Mouse (Mus musculus): ENCODE measurements around the gene Rere. TPM values are rescaled to one million over a fixed set of nuclear protein-coding genes. Genes with fewer than 3 reads are reported as not detected.

The Rere gene
- polyA plus RNA-seq, 1 experiment from 2014 or later = 34.5 TPM

DNA sequence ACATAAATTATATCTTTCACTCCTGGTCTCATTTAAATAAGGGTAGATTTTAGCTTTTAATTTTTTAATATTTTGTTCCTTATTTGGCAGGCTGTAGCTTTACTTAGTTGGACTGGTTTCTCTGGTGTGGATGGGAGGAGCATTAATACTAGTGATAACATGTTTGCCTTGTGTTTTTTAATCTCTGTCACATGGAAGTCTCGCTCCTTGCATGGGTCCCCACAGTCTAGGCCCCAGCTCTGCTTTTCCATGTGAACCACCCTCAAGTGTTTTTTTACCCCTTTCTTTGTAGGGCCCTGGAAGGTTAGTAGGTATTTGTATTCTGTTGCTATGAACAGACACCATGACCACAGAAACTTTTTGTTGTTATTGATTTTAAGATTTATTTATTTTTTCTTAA, 238.6 kb downstream of the Rere start:
- Histone ChIP-seq H3K36me3 (ENCODE audit: control insufficient read depth, insufficient read depth) (no peaks in the 10 kb centered on the region), H3K27ac (ENCODE audit: low read length) (no peak overlapping the region), H3K9ac (replicated peaks; ENCODE audit: low read depth, low read length) (no peak overlapping the region), H3K9me3 (ENCODE audit: control insufficient read depth, low read length) (no peaks in the 10 kb centered on the region), H3K27me3 (replicated peaks; ENCODE audit: control insufficient read depth, insufficient read depth, low read length) (no peaks in the 10 kb centered on the region), H3K4me2 (ENCODE audit: low read length) (no peak overlapping the region), H3K4me3 (replicated peaks; ENCODE audit: low read length) (no peak overlapping the region), H3K4me1 (replicated peaks; ENCODE audit: control insufficient read depth, insufficient read depth, low read length) (peaks cover 12% of the 10 kb centered on the region)
- no peak for ATAC-seq
- WGBS = 94% methylated on average over 1 of the region's 1 CpGs

- H3K9ac ChIP-seq (replicated peaks; ENCODE audit: low read depth, low read length) = no peak overlapping the region
- H3K9me3 ChIP-seq (ENCODE audit: control insufficient read depth, low read length) = no peaks in the 10 kb centered on the region
- 51% methylated on average over 5 of the region's 5 CpGs for WGBS
- no peak overlapping the region for H3K4me3 ChIP-seq (replicated peaks; ENCODE audit: low read length)
- H3K4me2 ChIP-seq (ENCODE audit: low read length) = no peak overlapping the region
- peaks cover 2% of the 10 kb centered on the region for H3K4me1 ChIP-seq (replicated peaks; ENCODE audit: control insufficient read depth, insufficient read depth, low read length)
- H3K27ac ChIP-seq (ENCODE audit: low read length) = no peak overlapping the region
- no peaks in the 10 kb centered on the region for H3K36me3 ChIP-seq (ENCODE audit: control insufficient read depth, insufficient read depth)
- H3K27me3 ChIP-seq (replicated peaks; ENCODE audit: control insufficient read depth, insufficient read depth, low read length) = no peaks in the 10 kb centered on the region
- no peak for ATAC-seq
Observed at GRCm38 (mm10) chr4:150522425-150522824, 241.0 kb downstream of the Rere start.

DNA sequence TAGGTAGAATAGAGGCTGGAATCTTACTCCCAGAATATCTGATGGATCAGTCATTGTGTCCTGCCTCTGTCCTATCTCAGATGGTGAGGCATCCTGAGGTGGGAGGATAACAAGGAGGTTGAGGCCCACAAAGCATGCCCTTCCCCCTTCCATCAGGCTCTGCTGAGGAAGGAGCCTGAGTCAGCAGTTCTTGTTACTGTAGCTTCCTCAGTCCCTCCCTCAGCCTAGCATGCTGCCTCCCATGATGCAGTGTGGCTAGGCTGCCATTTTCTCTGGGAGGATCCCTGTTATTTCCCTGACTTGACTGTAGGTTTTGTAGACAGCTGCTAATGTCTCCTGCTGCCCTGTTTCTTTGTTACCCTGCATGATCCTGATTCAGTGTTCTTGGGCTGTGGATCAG, 241.9 kb downstream of the Rere start:
- 0 out of 2 replicates have a peak, but pooled peaks have one; percentile 31 for ATAC-seq
- Histone ChIP-seq H3K9me3 (ENCODE audit: control insufficient read depth, low read length) (no peaks in the 10 kb centered on the region), H3K27me3 (replicated peaks; ENCODE audit: control insufficient read depth, insufficient read depth, low read length) (no peaks in the 10 kb centered on the region), H3K27ac (ENCODE audit: low read length) (no peak overlapping the region), H3K4me1 (replicated peaks; ENCODE audit: control insufficient read depth, insufficient read depth, low read length) (no peaks in the 10 kb centered on the region; the same call in 1 of the 2 replicates), H3K4me2 (ENCODE audit: low read length) (no peak overlapping the region), H3K36me3 (ENCODE audit: control insufficient read depth, insufficient read depth) (no peaks in the 10 kb centered on the region), H3K4me3 (replicated peaks; ENCODE audit: low read length) (no peak overlapping the region), H3K9ac (replicated peaks; ENCODE audit: low read depth, low read length) (no peak overlapping the region)

- WGBS = 58% methylated on average over 1 of the region's 1 CpGs
Observed at GRCm38 (mm10) chr4:150526269-150526668, 244.8 kb downstream of the Rere start.

DNA sequence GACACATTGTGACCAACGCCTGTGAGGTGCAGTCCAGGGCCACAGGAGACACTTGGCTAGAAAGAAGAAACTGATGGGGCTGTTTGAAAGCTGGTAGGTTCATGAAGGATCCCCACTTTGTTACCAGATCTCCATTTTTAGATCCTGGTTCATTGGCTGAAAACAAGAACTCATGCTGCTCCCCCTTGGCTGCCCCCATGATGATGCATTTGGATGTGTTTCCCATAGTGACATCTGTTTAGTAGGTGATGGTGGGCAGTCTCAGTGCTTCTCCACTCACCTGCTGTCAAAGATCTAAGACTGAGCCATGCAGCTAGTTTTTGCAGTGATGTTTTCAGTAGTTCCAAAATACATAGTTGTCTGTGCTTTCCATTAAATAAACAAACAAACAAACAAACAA, 247.0 kb downstream of the Rere start:
- H3K4me1 ChIP-seq (replicated peaks; ENCODE audit: control insufficient read depth, insufficient read depth, low read length) = no peaks in the 10 kb centered on the region; the same call in 1 of the 2 replicates
- no peak for ATAC-seq
- no peak overlapping the region for H3K27ac ChIP-seq (ENCODE audit: low read length)
- H3K9me3 ChIP-seq (ENCODE audit: control insufficient read depth, low read length) = no peaks in the 10 kb centered on the region
- H3K36me3 ChIP-seq (ENCODE audit: control insufficient read depth, insufficient read depth) = no peaks in the 10 kb centered on the region
- H3K9ac ChIP-seq (replicated peaks; ENCODE audit: low read depth, low read length) = no peak overlapping the region
- 93% methylated on average over 1 of the region's 1 CpGs for WGBS
- H3K4me3 ChIP-seq (replicated peaks; ENCODE audit: low read length) = no peak overlapping the region
- H3K27me3 ChIP-seq (replicated peaks; ENCODE audit: control insufficient read depth, insufficient read depth, low read length) = no peaks in the 10 kb centered on the region
- H3K4me2 ChIP-seq (ENCODE audit: low read length) = no peak overlapping the region

More at GRCm38 (mm10) chr4:150526269-150526668, 244.8 kb downstream of the Rere start:
- no peak for ATAC-seq
- H3K4me3 ChIP-seq (replicated peaks; ENCODE audit: low read length) = no peak overlapping the region
- H3K9ac ChIP-seq (replicated peaks; ENCODE audit: low read depth, low read length) = no peak overlapping the region
- no peak overlapping the region for H3K4me2 ChIP-seq (ENCODE audit: low read length)
- no peaks in the 10 kb centered on the region for H3K27me3 ChIP-seq (replicated peaks; ENCODE audit: control insufficient read depth, insufficient read depth, low read length)
- H3K36me3 ChIP-seq (ENCODE audit: control insufficient read depth, insufficient read depth) = no peaks in the 10 kb centered on the region
- no peak overlapping the region for H3K27ac ChIP-seq (ENCODE audit: low read length)
- no peaks in the 10 kb centered on the region; the same call in 1 of the 2 replicates for H3K4me1 ChIP-seq (replicated peaks; ENCODE audit: control insufficient read depth, insufficient read depth, low read length)
- no peaks in the 10 kb centered on the region for H3K9me3 ChIP-seq (ENCODE audit: control insufficient read depth, low read length)

GRCm38 (mm10) chr4:150528846-150529245, 247.4 kb downstream of the Rere start:
- ATAC-seq = no peak
- H3K4me1 ChIP-seq (replicated peaks; ENCODE audit: control insufficient read depth, insufficient read depth, low read length) = no peaks in the 10 kb centered on the region; the same call in 1 of the 2 replicates
- no peak overlapping the region for H3K4me2 ChIP-seq (ENCODE audit: low read length)
- H3K27me3 ChIP-seq (replicated peaks; ENCODE audit: control insufficient read depth, insufficient read depth, low read length) = no peaks in the 10 kb centered on the region
- no peak overlapping the region for H3K9ac ChIP-seq (replicated peaks; ENCODE audit: low read depth, low read length)
- H3K4me3 ChIP-seq (replicated peaks; ENCODE audit: low read length) = no peak overlapping the region
- H3K36me3 ChIP-seq (ENCODE audit: control insufficient read depth, insufficient read depth) = no peaks in the 10 kb centered on the region
- WGBS = 90% methylated on average over 5 of the region's 5 CpGs
- no peaks in the 10 kb centered on the region for H3K9me3 ChIP-seq (ENCODE audit: control insufficient read depth, low read length)
- no peak overlapping the region for H3K27ac ChIP-seq (ENCODE audit: low read length)

DNA sequence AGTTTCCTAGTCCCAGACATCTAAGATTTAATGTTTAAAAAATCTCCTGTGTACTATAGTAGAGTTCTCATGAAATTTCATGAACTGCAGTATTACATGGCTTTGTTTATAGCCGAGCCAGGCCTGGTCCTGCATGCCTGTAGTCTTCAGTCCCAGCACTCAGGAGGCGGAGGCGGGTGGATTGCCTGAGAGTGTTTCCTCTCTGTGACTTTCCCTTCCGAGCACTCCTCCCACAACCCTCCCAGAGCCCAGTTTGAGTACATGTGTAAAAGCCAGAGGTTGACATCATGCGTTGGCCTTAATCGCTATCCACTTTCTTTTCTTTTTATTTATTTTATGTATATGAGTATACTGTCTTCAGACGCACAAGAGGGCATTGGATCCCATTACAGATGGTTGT, 250.4 kb downstream of the Rere start:
- no peak overlapping the region for H3K27ac ChIP-seq (ENCODE audit: low read length)
- no peaks in the 10 kb centered on the region for H3K9me3 ChIP-seq (ENCODE audit: control insufficient read depth, low read length)
- no peak overlapping the region for H3K4me3 ChIP-seq (replicated peaks; ENCODE audit: low read length)
- no peaks in the 10 kb centered on the region for H3K36me3 ChIP-seq (ENCODE audit: control insufficient read depth, insufficient read depth)
- H3K9ac ChIP-seq (replicated peaks; ENCODE audit: low read depth, low read length) = no peak overlapping the region
- no peaks in the 10 kb centered on the region for H3K27me3 ChIP-seq (replicated peaks; ENCODE audit: control insufficient read depth, insufficient read depth, low read length)
- WGBS = 76% methylated on average over 7 of the region's 7 CpGs
- peaks cover 2% of the 10 kb centered on the region; the same call in 1 of the 2 replicates for H3K4me1 ChIP-seq (replicated peaks; ENCODE audit: control insufficient read depth, insufficient read depth, low read length)
- H3K4me2 ChIP-seq (ENCODE audit: low read length) = no peak overlapping the region
- ATAC-seq = no peak

- no peaks in the 10 kb centered on the region for H3K9me3 ChIP-seq (ENCODE audit: control insufficient read depth, low read length)
- no peak overlapping the region for H3K4me3 ChIP-seq (replicated peaks; ENCODE audit: low read length)
- H3K27ac ChIP-seq (ENCODE audit: low read length) = peak overlapping the region; percentile 45
- H3K36me3 ChIP-seq (ENCODE audit: control insufficient read depth, insufficient read depth) = peaks cover 6% of the 10 kb centered on the region; the same call in 1 of the 2 replicates
- no peak for ATAC-seq
- peaks cover 15% of the 10 kb centered on the region for H3K4me1 ChIP-seq (replicated peaks; ENCODE audit: control insufficient read depth, insufficient read depth, low read length)
- 58% methylated on average over 3 of the region's 3 CpGs for WGBS
- H3K4me2 ChIP-seq (ENCODE audit: low read length) = no peak overlapping the region
- H3K9ac ChIP-seq (replicated peaks; ENCODE audit: low read depth, low read length) = no peak overlapping the region
- H3K27me3 ChIP-seq (replicated peaks; ENCODE audit: control insufficient read depth, insufficient read depth, low read length) = no peaks in the 10 kb centered on the region
Observed at GRCm38 (mm10) chr4:150536821-150537510, 255.5 kb downstream of the Rere start.

GRCm38 (mm10) chr4:150539846-150540245, 258.4 kb downstream of the Rere start:
- H3K9ac ChIP-seq (replicated peaks; ENCODE audit: low read depth, low read length) = no peak overlapping the region
- H3K4me2 ChIP-seq (ENCODE audit: low read length) = no peak overlapping the region
- no peaks in the 10 kb centered on the region for H3K27me3 ChIP-seq (replicated peaks; ENCODE audit: control insufficient read depth, insufficient read depth, low read length)
- H3K4me3 ChIP-seq (replicated peaks; ENCODE audit: low read length) = no peak overlapping the region
- H3K36me3 ChIP-seq (ENCODE audit: control insufficient read depth, insufficient read depth) = peaks cover 6% of the 10 kb centered on the region; the same call in 1 of the 2 replicates
- H3K4me1 ChIP-seq (replicated peaks; ENCODE audit: control insufficient read depth, insufficient read depth, low read length) = peaks cover 15% of the 10 kb centered on the region
- no peaks in the 10 kb centered on the region for H3K9me3 ChIP-seq (ENCODE audit: control insufficient read depth, low read length)
- no peak overlapping the region for H3K27ac ChIP-seq (ENCODE audit: low read length)
- ATAC-seq = peak; percentile 93
- WGBS = 7% methylated on average over 1 of the region's 1 CpGs

Measured in forebrain, embryonic 16.5 days (tissue).